Mouse (Mus musculus) frontal cortex, postnatal 36 days (tissue): ENCODE measurements around the gene Aldh6a1.
A peak's percentile ranks its signal among the peaks of the same experiment; 100 is the strongest.

ENCODE experiments used
- DNase-seq, 2 experiments: peaks; one replicate each; pipeline ENCODE4 v3.0.0; 2022; ENCODE audit warnings: low spot score in 2 of 2

The Aldh6a1 gene

DNA sequence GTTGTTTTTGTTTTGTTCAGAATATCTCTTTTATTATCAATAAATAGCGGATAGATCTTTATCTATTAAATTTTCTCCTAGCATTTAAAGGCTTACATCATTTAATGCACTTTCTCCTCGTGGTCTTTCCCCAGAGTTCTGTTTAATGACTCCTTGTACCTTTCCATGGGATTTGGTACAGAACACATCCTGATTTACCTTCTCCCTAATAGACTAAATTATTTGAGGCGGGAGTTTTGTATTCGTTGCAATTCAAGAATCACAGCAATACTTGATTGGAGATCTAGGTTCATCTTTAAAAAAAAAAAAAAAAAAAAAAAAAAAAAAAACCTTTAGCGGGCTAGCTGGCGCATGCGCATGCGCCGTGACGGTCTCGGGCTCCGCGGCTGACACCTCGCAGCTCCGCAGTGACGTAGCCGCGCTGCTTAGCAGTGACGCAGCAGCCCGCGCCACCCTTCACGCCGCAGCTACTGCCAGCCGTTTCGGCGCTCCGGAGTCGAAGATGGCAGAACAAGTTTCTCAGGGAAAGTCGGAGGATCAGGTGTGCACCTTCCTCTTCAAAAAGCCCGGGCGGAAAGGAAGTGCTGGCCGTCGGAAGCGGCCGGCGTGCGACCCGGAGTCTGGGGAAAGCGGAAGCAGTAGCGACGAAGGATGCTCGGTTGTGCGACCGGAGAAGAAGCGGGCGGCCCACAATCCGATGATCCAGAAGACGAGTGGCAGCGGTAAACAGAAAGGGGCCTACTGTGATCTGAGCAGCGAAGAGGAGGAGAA, 33.8 kb downstream of the Aldh6a1 start, which contains the start of gene Rnf113a2:
Rnf113a2 (plus strand) TSS at position 363 of the 771 bp plus-strand sequence.
- DNase-seq: peak; percentile 79 to 89

DNA sequence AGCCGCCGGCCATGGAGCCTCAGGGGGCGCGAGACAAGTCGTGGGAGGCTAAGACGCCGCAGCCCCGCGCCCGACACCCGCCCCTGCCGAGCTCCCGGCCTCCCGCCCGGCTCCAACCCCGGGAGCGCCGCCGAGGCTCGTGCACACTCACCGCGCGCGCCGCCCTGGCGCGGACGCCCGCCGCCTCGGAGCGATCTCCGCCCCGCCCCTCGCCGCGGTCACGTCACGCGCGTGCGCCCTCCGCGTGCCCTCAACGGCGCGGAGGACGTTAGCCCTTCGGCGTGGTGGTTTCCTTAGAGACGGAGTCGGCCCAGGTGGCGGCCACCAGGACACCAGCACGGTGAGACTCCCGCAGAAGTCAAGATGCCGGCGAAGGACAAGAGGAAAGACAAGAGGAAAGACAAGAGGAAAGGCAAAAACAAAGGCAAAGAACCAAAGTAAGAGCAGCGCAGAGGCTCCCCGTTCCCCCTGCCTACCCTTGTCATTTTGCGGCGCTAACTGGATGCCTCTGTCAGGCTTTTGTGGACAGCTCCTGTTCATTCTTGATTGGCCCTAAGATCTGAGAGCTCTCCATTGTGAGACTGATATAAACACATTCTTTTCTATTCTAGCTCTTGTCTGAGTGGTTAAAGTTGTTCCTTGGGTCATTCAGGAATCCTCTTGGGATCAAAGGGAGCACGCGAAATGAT, 41.8 kb downstream of the Aldh6a1 start, which contains the start of the genes Entpd5 and Bbof1:
Entpd5 (minus strand) TSS at position 211 of the 689 bp plus-strand sequence.
Bbof1 (plus strand) TSS at position 253 of the 689 bp plus-strand sequence.
- peak; percentile 90 to 93 for DNase-seq

DNA sequence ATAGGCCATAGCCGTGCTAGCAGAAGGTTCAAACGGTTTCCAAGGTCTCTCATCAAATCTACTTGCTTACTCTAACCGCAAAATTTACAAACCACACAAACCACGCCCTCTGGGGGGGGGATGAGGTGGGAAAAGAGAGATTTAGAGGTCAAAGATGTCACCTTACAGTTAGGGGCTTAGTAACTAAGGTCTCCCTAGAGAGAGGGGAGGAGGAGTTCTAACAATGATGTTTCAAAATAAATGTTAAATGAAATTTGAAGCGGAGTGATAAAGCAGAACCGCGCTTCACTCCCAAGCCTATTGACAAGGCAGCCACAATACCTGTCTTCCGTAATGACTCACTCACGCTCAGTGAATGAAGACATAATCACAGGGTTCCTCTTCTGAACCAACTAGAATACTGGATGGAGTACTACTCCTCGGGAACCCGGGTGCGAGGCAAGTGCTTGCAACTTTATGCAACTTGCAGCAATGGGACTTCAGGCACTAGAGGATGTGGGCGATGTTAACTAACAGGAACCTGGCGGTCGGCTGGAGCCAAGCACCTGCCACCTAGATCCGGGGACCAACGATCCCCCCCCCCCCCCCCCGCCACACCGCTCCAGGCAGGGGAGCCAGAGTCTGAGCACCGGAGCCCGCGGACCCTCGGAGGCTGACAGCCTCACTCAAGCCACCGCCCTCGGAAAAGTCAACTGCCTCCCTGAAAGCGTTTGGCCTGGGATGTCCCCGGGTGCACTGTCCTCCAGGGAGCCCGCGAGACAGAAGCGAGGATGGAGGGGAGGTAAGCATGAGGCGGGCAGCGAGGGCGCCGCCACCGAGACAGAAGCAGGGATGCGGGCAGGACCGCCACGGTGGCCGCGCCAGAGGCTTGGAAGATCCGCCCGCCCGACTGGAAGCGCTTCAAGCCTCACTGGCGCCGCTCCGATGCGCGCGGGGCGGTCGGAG, 42.7 kb downstream of the Aldh6a1 start:
- peak; percentile 14 to 38 for DNase-seq

DNA sequence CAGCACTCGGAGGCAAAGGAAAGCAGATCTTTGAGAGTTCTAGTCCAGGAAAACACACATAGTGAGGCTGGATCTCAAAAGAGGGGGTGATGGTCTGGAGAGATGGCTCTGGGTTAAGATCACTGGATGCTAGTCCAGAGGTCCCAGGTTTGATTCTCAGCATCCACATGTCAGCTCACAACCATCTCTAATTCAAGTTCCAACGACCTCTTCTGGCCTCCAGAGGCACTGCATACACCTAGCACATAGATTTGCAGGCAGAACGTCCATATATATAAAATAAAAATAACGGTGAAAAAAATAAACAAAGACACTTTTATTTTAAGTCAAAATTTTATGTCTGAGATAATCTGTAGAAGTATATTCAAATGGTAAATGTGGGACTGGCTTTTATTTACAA, 43.5 kb downstream of the Aldh6a1 start:
- DNase-seq: no peak

DNA sequence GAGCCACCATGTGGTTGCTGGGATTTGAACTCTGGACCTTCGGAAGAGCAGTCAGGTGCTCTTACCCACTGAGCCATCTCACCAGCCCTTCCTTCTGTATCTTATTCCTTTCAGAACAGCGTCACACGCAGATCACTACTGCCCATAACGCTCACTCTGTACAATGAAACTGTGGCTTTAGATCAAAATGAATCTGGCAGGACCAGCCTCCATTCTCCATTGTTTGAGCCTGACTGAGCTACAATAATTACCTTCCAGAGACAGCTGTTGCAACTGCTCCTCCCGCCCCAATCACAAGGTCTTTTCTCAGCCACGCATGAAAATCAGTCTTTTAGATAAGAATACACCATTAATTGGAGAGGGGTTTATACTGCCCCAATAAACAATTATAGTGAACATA, 46.3 kb downstream of the Aldh6a1 start:
- DNase-seq: no peak

DNA sequence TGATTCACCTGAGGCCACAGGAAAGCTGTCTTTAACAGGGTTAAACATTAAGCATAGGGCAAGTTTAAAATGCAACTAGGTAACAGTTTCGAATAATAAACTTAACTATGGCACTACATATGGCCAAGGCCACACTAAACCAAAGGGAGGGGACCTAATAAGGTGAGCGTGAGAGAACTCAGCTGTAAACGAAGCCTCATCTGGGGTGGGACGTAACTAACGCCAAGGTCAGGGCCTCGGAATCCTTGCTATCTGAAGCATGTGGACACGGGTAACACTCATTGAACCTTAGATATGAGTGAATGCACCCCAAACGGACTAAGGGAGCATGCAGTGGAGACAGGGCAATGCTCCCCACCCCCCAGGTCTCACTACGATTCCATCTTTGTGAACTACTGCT, 47.9 kb downstream of the Aldh6a1 start:
- DNase-seq: no peak

DNA sequence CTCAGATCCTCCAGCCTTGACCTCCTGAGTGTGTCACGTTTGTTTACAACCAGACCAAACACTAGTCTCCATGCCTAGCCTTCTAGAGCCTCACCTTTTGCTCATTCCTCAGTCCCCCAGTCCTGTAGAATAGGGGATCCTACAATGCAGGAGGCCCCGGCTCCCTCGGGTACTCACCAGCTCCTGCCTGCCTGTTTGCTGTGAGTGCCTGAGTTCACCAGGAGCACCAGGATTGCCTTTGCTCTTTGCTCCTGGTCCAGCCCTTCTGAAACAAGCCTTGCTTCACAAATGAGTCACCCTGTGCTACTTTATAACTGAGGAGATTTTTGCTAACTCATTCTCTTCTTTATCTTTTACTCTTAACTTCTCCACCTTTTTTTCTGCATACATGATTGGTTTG, 50.2 kb downstream of the Aldh6a1 start:
- DNase-seq: no peak

DNA sequence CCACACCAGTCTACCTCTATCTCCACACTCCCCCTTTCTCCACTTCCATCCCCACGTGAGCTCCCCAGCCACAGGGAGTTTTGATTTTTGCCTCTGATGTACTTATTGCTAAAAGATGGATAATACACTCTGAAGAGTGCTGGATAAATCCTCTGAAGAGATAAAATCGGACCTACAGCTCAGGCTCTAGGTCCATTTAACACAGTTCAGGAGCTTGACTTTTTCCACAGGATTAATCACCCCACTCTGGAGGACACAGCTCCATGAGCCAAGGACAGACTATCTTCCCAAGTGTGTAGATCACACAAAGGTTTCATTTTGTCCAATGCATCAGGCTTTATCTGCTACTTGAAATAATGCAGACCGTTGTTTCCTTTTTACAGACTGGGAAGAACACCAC, 50.7 kb downstream of the Aldh6a1 start:
- DNase-seq: no peak

DNA sequence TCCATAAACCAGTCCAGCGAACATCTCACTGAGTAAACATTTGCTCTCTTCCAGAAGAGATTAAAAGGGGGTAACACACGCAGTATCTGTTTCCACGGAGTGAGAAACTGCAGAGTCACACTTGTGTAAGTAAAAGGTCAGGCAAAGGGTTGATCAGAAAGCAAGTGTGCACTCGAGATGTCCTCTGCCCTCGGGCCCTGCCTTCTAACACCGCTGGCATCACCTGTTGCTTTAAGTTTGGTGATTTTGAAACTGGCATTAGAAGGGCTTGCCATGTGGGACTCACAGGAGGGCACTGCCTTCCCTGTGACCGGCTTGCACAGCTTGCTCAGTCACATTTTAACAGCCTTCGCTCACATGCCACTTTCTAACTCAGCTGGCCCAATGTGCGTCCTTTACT, 51.1 kb downstream of the Aldh6a1 start:
- no peak for DNase-seq

DNA sequence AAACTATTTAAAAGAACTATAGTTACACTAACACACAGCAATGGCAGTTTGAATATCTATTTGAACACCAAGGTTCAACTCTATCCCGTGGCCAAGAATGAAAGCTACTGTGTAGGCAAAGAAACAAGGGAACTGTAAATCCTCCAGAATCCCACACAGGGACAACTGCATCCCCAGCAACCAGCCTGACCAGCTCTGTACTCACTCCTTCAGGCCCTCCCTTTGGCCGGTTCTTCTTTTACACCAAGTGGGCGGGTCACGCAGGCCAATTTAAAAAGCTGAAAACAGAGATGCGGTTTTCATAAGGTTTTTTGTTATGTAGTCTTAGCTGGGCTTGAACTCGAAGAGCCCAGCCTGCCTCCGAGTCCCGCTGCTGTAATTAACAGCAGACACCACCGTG, 51.7 kb downstream of the Aldh6a1 start:
- DNase-seq: no peak

DNA sequence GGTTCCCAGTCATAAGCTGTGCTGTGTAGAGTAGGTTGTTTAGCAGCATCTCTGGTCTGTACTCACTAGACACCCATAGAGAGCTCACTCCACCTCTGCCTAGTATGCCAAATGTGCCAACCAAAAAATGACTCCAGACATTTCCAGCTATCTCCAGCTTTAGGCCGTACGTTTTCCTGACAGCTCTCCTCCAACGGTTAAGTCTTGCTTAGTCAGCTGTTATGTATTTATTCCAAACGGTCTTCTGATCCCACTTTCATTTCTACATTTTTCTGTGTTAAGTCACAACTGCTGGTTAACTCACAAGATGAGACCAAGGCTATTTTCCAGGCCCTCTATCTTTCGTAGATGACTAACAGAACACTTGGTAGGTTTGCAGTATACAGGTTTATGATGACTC, 52.2 kb downstream of the Aldh6a1 start:
- no peak for DNase-seq

DNA sequence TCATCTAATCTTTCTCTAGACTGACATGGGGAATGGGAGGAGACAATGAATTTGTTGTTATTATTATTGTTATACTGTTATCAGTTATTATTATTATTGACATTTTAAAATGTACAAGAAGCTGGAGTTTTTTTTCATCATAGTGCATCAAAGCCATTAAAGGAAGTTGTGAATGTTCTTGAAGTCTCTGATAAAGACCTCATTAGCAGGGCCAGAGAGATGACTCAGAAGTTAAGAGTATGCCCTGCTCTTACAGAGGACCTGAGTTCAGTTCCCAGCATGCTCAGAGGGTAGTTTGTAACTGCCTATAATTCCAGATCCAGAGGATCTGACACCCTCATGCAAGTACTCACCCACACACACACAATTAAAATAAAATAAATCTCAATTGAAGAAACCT, 53.1 kb downstream of the Aldh6a1 start:
- DNase-seq: no peak

DNA sequence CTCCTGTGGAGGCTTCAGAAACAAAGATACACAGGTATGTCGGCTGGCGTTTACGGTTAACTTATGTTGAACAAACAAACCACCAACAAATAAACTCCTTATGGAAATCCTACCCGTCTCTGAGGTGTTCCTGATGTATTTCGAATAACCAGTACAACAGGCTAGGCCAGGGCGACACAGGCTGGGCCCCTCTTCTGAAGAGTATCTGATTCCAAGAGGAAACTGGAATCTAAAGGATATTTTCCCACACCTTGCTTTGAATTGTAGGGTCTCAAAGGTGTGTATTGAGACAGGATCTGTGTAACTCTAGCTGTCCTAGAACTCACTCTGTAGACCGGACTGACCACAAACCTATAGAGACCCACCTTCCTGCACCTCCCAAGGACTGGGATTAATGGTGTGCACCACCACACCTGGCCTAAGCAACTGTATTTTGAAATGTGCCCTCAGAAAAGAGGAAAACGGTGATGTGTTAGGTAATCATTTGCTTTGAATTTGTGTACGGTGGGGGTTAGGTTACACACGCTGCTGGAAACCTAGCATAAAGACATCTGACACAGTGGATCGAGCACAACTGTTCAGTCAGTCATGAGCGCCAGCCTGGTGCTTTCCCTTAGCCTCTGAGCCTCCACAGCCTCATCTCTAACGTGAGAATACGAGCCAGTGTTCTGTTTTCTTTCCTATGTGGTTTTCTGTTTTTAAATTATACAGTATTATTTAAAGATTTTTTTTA, 53.7 kb downstream of the Aldh6a1 start:
- no peak for DNase-seq

DNA sequence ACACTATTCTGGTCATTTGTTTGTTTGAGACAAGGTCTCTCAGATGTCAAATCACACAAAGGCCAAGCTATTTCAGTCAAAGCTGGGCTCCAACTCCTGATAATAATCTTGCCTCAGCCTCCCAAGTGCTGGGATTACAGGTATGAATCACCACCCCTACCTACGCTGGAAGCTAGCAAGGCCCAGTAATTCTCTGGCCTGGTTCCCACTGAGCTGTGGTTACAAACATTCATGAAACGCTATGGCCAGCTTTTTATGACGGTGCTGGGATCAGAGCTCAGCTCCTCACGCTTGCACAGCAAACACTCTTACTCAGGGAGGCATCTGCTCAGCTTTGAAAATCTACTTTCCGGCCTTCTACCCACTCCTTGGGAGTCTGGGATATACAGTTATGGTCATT, 57.0 kb downstream of the Aldh6a1 start:
- DNase-seq: no peak

DNA sequence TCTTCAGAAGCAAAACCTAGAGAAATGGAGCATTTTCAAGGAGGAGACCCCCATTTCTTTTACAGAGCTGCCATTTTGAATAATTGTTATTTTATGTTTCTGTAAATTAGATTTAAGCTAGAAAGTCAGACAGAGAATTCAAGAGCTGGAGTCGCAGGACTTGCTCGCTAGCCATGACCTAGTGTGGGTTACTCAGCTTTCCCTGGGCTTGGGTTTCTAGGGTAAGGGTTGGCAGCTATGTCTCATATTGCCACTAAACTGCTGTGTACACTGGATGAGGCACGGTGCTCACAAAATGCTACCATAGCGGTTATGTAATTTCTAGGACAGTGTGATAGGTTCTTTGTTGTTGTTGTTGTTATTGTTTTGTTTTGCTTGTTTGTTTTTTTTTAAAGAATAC, 58.1 kb downstream of the Aldh6a1 start:
- DNase-seq: no peak

DNA sequence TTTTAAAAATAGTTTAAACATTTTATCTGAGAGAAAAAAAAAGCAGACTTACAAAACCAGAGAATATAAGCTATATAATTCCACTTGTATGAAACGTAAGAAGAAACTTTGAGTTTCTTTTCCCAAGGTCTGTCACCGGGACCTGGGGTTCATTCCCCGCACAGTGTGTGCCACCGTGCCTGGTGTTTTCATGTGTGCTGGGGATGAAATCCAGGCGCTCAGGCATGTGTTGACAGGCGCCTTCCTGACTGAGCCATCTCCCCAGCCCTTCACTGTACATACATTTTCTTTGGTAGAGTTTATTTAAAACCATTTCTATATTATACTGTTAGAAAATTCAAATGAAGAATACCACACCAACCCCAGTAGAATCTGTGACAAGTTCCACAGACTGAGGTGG, 60.5 kb downstream of the Aldh6a1 start:
- no peak for DNase-seq

DNA sequence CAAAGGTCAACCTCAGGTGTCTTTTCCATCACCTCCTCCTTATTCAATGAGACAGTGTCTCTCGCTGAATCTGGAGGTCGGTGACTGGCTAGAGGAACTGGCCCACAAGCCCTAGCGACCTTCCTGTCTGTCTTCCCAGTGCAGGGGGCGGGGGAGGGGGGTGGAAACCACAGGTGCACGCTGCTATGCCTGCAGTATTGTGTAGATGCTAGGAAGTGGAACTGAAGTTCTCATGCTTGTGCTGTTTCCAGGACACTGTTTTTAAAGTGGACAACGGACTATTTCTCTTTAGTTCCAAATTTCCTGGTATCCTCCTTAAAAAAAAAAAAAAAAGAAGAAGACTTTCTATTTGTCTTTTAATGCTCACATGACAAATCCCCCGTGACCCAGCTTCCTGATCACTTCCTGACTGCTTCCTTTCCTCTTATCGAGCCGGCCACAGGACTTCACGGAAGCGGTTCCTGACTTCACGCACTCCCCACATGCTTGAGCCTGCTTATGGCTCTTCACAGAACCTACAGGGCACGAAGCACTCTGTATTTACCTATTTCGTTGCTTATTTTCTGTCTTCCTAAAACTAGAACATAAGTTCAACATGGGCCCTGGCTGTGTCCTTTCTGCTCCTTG, 61.9 kb downstream of the Aldh6a1 start:
- no peak for DNase-seq

DNA sequence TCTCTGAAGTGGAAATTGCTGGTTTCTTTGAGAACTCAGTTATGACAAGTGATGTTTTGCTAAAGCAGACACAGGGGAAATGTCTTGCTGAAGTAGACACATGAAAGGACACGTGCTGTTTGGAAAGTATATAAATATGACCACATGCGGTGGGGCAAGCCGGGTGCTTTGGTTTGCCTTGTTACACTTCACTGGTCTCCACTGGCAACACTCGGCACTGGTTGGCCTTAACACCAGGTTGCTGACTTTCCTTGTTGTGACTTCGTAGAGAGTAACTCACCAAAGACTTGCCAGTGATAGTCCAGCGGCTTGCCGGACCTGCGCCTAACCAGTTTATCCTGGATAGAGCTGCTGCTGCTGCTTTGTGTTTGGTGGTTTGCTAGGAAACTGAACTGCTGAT, 62.7 kb downstream of the Aldh6a1 start:
- DNase-seq: no peak

DNA sequence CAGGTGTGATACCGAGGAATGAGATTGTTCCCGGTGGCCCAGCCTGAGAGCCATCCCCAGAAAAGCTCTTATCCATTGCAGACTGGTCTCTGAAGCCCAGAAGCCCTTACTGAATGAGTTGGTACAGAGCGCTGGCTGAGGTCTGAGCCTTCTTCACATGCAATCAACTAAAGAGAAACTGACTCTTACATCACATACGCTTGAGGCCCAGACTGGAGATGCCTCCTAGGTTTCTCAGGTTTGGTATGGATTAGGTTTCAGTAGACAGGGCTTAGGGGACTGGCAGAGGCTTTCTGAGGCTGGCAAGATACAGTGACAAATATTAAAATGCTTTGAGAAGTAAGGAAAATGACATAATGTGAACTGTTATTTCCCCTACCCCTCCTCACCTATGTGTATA, 65.4 kb downstream of the Aldh6a1 start:
- DNase-seq: no peak

DNA sequence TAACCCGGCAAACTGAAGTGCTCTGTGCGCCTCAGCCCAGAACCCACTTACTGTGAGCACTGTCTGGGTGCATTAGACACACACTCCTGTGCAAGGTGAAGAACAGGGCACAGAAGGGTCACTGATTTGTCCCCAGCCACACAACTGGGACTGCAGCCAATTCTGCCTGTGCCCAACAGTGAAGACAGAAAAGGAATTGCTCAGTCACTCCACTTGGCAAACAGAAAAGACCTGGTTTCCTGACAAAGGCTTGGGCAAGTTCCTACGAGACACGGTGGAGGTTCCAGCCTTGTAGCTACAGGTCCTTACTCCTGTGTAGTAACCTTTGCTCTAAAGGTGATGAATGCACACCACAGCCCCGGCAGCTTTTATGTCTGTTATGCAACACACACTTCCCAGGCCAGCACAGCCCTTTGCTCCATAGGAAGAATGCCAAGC, 66.1 kb downstream of the Aldh6a1 start:
- peak in 1 of 2 experiments; percentile 14 for DNase-seq

DNA sequence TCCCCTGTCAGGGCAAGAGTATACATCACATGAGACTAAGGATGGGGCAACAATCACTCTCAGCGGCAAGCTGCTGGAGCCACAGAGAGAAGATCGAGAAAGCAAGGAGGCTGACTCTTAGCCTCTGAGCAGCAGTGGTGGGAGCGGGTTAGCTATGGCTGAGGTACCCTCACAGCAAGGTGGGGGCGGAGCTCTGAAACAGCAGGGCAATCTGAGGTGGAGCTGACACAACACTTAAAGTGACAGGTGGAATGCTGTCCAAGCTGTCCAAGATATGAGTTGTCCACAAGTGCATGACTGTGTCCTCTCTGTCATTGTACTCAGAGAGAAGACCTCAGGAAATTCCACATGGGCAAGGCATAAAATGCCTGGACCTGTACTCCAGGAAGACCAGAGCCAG, 68.4 kb downstream of the Aldh6a1 start:
- DNase-seq: no peak
